Mouse (Mus musculus) ES-Bruce4 (cell line): ENCODE measurements at regions not wholly inside any gene's neighbourhood (a gene's known extent, or its start where the extent isn't known, plus 50 kb on each side); places are given as distances from the start of the nearest gene placed in this dataset.

Source experiments
- H3K27ac ChIP-seq: 2 replicates; pipeline ENCODE4 v1.5.1; 2012; ENCODE audit warnings: low read length, inconsistent platforms; ENCODE audit not compliant: insufficient read depth
- H3K27me3 ChIP-seq: 2 replicates; pipeline ENCODE4 v1.6.1; 2012; ENCODE audit warnings: mild to moderate bottlenecking, low read length, inconsistent platforms; ENCODE audit not compliant: control insufficient read depth, poor library complexity, insufficient read depth, severe bottlenecking
- H3K36me3 ChIP-seq: 2 replicates; pipeline ENCODE4 v1.6.1; 2012; ENCODE audit warnings: inconsistent platforms, mild to moderate bottlenecking, low read length, moderate library complexity; ENCODE audit not compliant: control insufficient read depth, poor library complexity, insufficient read depth, severe bottlenecking
- H3K4me1 ChIP-seq: one replicate; pipeline ENCODE4 v1.8.1; 2011; ENCODE audit warnings: low read length; ENCODE audit not compliant: control insufficient read depth, insufficient read depth
- H3K4me3 ChIP-seq: 2 replicates; pipeline ENCODE4 v1.5.1; 2011; ENCODE audit warnings: low read depth, mild to moderate bottlenecking, low read length
- H3K9ac ChIP-seq: 2 replicates; pipeline ENCODE4 v1.6.1; 2012; ENCODE audit warnings: low read depth, mild to moderate bottlenecking, inconsistent platforms; ENCODE audit not compliant: poor library complexity, severe bottlenecking
- H3K9me3 ChIP-seq: replicated peaks from 2 replicates; pipeline ENCODE4 v1.6.1; 2012; ENCODE audit warnings: mild to moderate bottlenecking, low read length, inconsistent platforms; ENCODE audit not compliant: control insufficient read depth, poor library complexity, insufficient read depth, severe bottlenecking
- CTCF ChIP-seq: IDR thresholded peaks from one replicate; pipeline ENCODE4 v1.8.1; 2011; ENCODE audit warnings: low read depth, low read length
- EP300 ChIP-seq: IDR thresholded peaks from 2 replicates; pipeline ENCODE4 v1.6.1; 2011; ENCODE audit warnings: low read depth, low read length; ENCODE audit not compliant: insufficient read depth
- POLR2A ChIP-seq: IDR thresholded peaks from one replicate; pipeline ENCODE4 v1.8.1; 2011; ENCODE audit warnings: low read length; ENCODE audit not compliant: insufficient read depth

DNA sequence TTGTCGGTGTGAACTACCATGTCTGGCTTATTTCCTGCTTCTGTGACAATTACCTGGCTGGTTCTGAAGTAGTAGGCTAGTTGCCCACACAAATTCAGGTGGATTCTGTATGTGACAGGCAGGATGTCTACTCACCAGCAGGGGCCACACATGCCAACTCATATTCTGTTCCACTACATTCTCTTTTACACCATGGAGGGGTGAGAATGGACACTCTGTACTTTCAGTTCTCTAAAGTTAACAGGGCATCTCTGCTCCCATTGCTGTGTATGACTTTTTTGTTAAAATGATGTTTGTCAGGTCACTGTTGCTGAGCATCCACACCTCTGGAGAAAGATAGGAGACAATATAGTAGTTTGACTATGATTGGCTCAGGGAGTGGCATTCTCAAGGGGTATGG, 232.3 kb upstream of the Thrb start:
- Histone ChIP-seq H3K4me3 (no peak overlapping the region), H3K36me3 (no peaks in the 10 kb centered on the region), H3K27ac (no peak overlapping the region), H3K4me1 (no peaks in the 10 kb centered on the region), H3K9ac (no peak overlapping the region), H3K9me3 (peaks cover 13% of the 10 kb centered on the region), H3K27me3 (no peaks in the 10 kb centered on the region)
- TF ChIP-seq POLR2A: no peak
- TF ChIP-seq EP300: no peak
- TF ChIP-seq CTCF: no peak

DNA sequence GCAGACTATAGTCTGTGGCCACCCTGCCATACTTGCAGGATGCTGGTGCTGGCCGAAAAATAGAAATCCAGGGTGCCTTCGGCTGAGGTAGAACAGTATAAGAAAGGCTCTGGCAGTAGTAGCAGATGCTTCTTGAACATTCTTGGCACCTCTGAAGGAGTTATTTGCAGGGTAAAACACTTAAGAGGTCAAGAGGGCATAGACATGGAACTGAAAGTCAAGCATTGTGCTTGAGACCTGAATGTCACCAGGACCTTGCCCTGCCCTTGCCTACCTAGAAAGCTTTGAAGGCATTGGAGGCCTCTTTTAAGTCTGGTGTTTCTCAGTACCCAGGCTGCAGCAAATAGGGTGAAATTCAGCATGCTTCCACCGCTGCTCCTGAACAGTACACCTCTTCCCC, 230.9 kb upstream of the Thrb start:
- TF ChIP-seq POLR2A: no peak
- no peak for TF ChIP-seq CTCF
- no peak for TF ChIP-seq EP300
- Histone ChIP-seq H3K36me3 (no peaks in the 10 kb centered on the region), H3K27me3 (no peaks in the 10 kb centered on the region), H3K9me3 (peaks cover 13% of the 10 kb centered on the region), H3K4me1 (no peaks in the 10 kb centered on the region), H3K27ac (no peak overlapping the region), H3K9ac (no peak overlapping the region), H3K4me3 (no peak overlapping the region)

DNA sequence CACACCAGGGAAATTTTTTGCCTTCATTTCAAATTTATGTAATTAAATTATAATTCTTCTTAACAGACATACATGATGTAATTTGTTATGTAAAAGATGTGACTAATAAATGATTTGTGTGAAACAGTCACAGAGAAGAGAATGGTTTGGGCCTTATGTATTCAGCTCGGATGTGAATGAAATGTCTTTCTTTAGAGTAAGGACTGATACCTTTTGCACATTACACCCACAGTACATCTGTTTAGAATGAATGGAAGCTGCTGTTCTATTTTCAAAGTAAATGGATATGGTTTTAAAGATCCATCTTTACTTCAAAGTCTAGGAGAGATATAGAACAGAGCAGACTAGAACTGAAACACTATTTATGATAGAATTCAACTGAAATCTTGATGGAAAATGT, 226.7 kb upstream of the Thrb start:
- no peak overlapping the region for H3K4me3 ChIP-seq
- no peaks in the 10 kb centered on the region for H3K27me3 ChIP-seq
- no peaks in the 10 kb centered on the region for H3K36me3 ChIP-seq
- no peaks in the 10 kb centered on the region for H3K4me1 ChIP-seq
- no peak overlapping the region for H3K9ac ChIP-seq
- no peak overlapping the region for H3K27ac ChIP-seq
- TF ChIP-seq POLR2A: no peak
- no peak for TF ChIP-seq CTCF
- no peak for TF ChIP-seq EP300
- peaks cover 13% of the 10 kb centered on the region for H3K9me3 ChIP-seq

DNA sequence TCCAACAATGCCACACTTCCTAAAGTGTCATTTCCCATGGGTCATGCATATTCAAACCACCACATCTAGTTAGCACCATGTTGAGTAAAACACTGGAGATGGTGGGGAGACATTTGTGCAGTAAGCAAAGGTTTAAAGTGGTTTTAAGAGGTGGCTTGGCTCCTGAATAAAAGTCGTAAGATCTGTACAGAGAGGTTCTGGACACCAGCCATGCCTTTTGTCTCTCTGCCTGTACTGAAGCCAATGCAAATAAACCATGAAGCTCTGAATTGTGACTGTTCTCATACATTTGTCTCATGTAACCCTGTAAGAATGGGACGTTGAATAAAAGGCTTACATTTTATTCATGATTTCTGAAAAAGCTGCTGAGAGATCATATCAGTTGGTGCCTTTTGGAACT, 202.1 kb upstream of the Thrb start:
- Histone ChIP-seq H3K9me3 (peaks cover 2% of the 10 kb centered on the region; the same call in 1 of the 2 replicates), H3K4me3 (no peak overlapping the region), H3K4me1 (no peaks in the 10 kb centered on the region), H3K27me3 (no peaks in the 10 kb centered on the region), H3K36me3 (no peaks in the 10 kb centered on the region), H3K9ac (no peak overlapping the region), H3K27ac (no peak overlapping the region)
- TF ChIP-seq EP300 (no peak), POLR2A (no peak), CTCF (no peak)

DNA sequence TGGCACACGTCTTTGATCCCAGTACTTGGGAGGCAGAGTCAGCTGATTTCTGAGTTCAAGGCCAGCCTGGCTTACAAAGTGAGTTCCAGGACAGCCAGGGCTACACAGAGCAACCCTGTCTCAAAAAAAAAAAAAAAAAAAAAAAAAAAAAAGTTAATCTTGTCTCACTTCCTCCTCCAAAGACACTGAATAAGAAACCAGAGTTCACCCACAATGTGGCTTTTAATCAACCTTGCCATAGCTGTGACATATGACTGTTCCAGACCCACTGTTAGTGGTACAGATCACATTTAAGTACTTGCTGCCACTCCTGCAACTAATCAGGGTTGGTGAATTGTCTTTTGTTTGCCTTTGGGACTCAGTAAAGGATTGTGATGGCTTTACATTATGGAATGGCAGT, 181.1 kb upstream of the Thrb start:
- Histone ChIP-seq H3K9me3 (no peaks in the 10 kb centered on the region), H3K4me1 (no peaks in the 10 kb centered on the region), H3K27me3 (no peaks in the 10 kb centered on the region), H3K36me3 (no peaks in the 10 kb centered on the region), H3K9ac (no peak overlapping the region), H3K4me3 (no peak overlapping the region), H3K27ac (no peak overlapping the region)
- TF ChIP-seq EP300 (no peak), POLR2A (no peak), CTCF (no peak)

DNA sequence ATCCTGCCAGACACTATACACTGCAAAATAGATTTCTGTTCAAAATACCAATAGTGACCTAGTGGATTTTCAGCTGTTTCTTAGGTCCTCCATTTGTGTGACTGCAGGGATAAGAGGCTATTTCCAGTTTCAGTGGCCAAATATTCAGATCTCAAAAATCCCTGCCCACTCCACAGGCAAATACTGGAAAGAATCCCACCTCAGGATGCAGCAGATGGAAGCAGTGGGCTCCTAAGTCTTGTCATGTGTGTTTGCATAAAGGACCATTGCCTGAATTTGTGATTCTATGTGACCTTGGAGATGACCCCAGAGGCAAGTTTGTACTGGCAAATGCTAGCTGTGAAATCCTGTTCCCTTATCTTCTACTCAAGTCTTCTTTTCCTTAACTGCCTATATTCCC, 175.2 kb upstream of the Thrb start:
- TF ChIP-seq POLR2A (no peak), EP300 (no peak), CTCF (no peak)
- Histone ChIP-seq H3K27ac (no peak overlapping the region), H3K4me3 (no peak overlapping the region), H3K36me3 (no peaks in the 10 kb centered on the region), H3K9me3 (no peaks in the 10 kb centered on the region), H3K9ac (no peak overlapping the region), H3K4me1 (no peaks in the 10 kb centered on the region), H3K27me3 (no peaks in the 10 kb centered on the region)
